Mouse (Mus musculus) embryo, embryonic 9.5 days (tissue): ENCODE results near the gene Gm28557.
"Not testable (repeated sequence)": the region's sequence is repeated elsewhere in the genome, so short reads cannot be mapped to it uniquely, and the experiment has no call there.

Experiments used
- DNase-seq: peaks from one replicate; pipeline ENCODE4 v3.0.0-alpha.2; 2017; ENCODE audit errors: extremely low spot score

Gene Gm28557

GRCm38 (mm10) chr13:67108194-67108820 is at the start of gene Gm28557:
TSS of gene Gm28557 (minus strand) at chr13:67108604.
- peak; percentile 91 for DNase-seq

- DNase-seq = peak; percentile 84
Measured at GRCm38 (mm10) chr13:67128038-67128721, 19.8 kb upstream of the Gm28557 start.

GRCm38 (mm10) chr13:67127507-67127906 is 19.1 kb upstream of the Gm28557 start:
- DNase-seq = not testable (repeated sequence)

- no peak for DNase-seq
Measured at GRCm38 (mm10) chr13:67124460-67124859, 16.1 kb upstream of the Gm28557 start.

- DNase-seq = not testable (repeated sequence)
Measured at GRCm38 (mm10) chr13:67121360-67121759, 13.0 kb upstream of the Gm28557 start, which contains the start of gene Zfp759. TSS of gene Zfp759 (plus strand) at chr13:67121660.

- DNase-seq = not testable (repeated sequence)
Measured at GRCm38 (mm10) chr13:67116163-67116562, 7.8 kb upstream of the Gm28557 start, which contains the start of gene Rslcan18. TSS of gene Rslcan18 (minus strand) at chr13:67116263.

GRCm38 (mm10) chr13:67113287-67113686 is 4.9 kb upstream of the Gm28557 start:
- no peak for DNase-seq

- no peak for DNase-seq
Measured at GRCm38 (mm10) chr13:67112096-67112495, 3.7 kb upstream of the Gm28557 start.

- DNase-seq = no peak
Measured at GRCm38 (mm10) chr13:67108821-67109206, 410 bp upstream of the Gm28557 start.

- no peak for DNase-seq
Measured at GRCm38 (mm10) chr13:67107681-67108080, 723 bp downstream of the Gm28557 start.

- DNase-seq = no peak
Measured at GRCm38 (mm10) chr13:67097876-67098275, 10.5 kb downstream of the Gm28557 start, which contains the start of gene Zfp708. TSS of gene Zfp708 (minus strand) at chr13:67097976.

GRCm38 (mm10) chr13:67090154-67090553 is 18.2 kb downstream of the Gm28557 start:
- DNase-seq = no peak

GRCm38 (mm10) chr13:67081946-67082345 is 26.5 kb downstream of the Gm28557 start:
- no peak for DNase-seq

GRCm38 (mm10) chr13:67081142-67081713 is 27.2 kb downstream of the Gm28557 start:
- DNase-seq = peak; percentile 87

GRCm38 (mm10) chr13:67077244-67077643 is 31.2 kb downstream of the Gm28557 start:
- DNase-seq = no peak

- no peak for DNase-seq
Measured at GRCm38 (mm10) chr13:67072786-67073185, 35.6 kb downstream of the Gm28557 start.

GRCm38 (mm10) chr13:67065386-67065785 is 43.0 kb downstream of the Gm28557 start:
- no peak for DNase-seq

GRCm38 (mm10) chr13:67062427-67062826 is 46.0 kb downstream of the Gm28557 start:
- no peak for DNase-seq

GRCm38 (mm10) chr13:67060786-67061358 is 47.5 kb downstream of the Gm28557 start, which contains the start of gene Zfp712:
TSS of gene Zfp712 (minus strand) at chr13:67061170.
- DNase-seq = peak; percentile 90

GRCm38 (mm10) chr13:67060161-67060785 is 48.1 kb downstream of the Gm28557 start:
- DNase-seq = peak; percentile 12
